8 mouse cellular contexts compared by ENCODE assay signal in the genomic region with DNA sequence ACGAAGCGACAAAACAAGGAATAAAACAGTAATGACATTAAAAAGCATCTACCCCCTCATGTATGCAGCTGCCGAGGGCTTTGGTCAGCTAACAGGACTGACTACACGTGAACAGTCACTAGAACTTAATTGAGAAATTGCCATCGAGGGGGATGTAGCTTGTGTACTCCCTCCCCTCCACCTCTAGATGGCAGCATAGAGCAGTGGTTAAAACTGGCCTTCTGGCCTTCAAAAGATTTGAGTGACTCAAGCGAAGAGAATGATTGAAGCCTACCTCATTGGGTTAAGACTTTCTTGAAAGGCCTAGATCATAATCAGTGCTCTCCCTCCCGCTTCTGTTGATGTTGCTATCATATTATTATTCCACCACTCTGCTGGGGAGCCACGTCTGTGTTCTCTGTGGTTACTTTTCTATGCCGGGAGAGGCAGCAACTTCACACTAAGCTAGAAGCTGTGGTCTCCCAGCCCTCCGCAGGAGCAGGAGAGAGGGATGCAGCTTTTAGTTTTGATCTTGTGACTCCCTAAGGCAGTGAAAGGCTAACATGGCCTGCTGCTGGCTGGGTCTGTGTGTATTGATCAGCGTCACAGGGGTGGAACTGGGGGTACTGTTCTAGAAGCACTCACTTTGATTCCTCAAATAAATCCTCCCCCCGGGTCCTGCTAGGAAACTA.
DNase-seq lines count a peak whose midpoint lies in the region; ATAC-seq lines count a peak whose summit lies in the region.

No protein-coding gene starts in this region.

- 54% methylated on average over 12 of the region's 12 CpGs for WGBS in midbrain, embryonic 11.5 days

- no peaks in the 10 kb centered on the region for H3K4me1 ChIP-seq in midbrain, embryonic 11.5 days (ENCODE audit: control insufficient read depth, insufficient read depth, low read length)

- DNase-seq in gastrocnemius, adult 18-20 months (ENCODE audit: low spot score), result peak; percentile 15
- no peak for DNase-seq in gastrocnemius, postnatal 4 days (ENCODE audit: low spot score in 2 of 2)
- peak; percentile 46 for DNase-seq in thymus, postnatal 0 days (ENCODE audit: low spot score)
- DNase-seq in thymus, postnatal 36 days, result no peak
- peak; percentile 9 to 11 for DNase-seq in kidney, adult 8-10 months
- peak; percentile 93 for DNase-seq in midbrain, embryonic 11.5 days (ENCODE audit: low spot score, missing footprints)

- no peak overlapping the region for H3K4me3 ChIP-seq in midbrain, embryonic 11.5 days (ENCODE audit: low read depth, low read length)

- H3K27ac ChIP-seq in midbrain, embryonic 11.5 days (ENCODE audit: low read depth, low read length), result no peak overlapping the region

- H3K9me3 ChIP-seq in midbrain, embryonic 11.5 days (ENCODE audit: control insufficient read depth, low read length), result no peaks in the 10 kb centered on the region

- H3K4me2 ChIP-seq in midbrain, embryonic 11.5 days, result no peak overlapping the region

- ATAC-seq in common myeloid progenitor, adult 5-6 weeks (replicated peaks; ENCODE audit: low read depth, poor library complexity, severe bottlenecking), result peak; percentile 87
- no peak for ATAC-seq in midbrain, embryonic 11.5 days (ENCODE audit: low FRiP score)
- ATAC-seq in inflammation-experienced regulatory T-cells, adult 6 months, result no peak

- H3K27me3 ChIP-seq in midbrain, embryonic 11.5 days (ENCODE audit: control insufficient read depth, insufficient read depth, low read length), result no peaks in the 10 kb centered on the region

- H3K9ac ChIP-seq in midbrain, embryonic 11.5 days (ENCODE audit: low read length), result no peak overlapping the region

- H3K36me3 ChIP-seq in midbrain, embryonic 11.5 days (ENCODE audit: control insufficient read depth, insufficient read depth, low read length), result no peaks in the 10 kb centered on the region

Comparison
In these comparisons a context has a peak if more than half of its experiments do, and no peak if none do; other contexts are left out.
1. DNase-seq: peak in gastrocnemius, adult 18-20 months (single experiment), thymus, postnatal 0 days (single experiment), kidney, adult 8-10 months (2 of 2) and midbrain, embryonic 11.5 days (single experiment); none in gastrocnemius, postnatal 4 days (0 of 2) and thymus, postnatal 36 days (0 of 2).